Mouse (Mus musculus) ES-Bruce4 (cell line): ENCODE results near the gene Zfp36l1.

Source experiments
- CTCF ChIP-seq: IDR thresholded peaks from one replicate; pipeline ENCODE4 v1.8.1; 2011; ENCODE audit warnings: low read depth, low read length
- EP300 ChIP-seq: IDR thresholded peaks from 2 replicates; pipeline ENCODE4 v1.6.1; 2011; ENCODE audit warnings: low read depth, low read length; ENCODE audit not compliant: insufficient read depth

DNA sequence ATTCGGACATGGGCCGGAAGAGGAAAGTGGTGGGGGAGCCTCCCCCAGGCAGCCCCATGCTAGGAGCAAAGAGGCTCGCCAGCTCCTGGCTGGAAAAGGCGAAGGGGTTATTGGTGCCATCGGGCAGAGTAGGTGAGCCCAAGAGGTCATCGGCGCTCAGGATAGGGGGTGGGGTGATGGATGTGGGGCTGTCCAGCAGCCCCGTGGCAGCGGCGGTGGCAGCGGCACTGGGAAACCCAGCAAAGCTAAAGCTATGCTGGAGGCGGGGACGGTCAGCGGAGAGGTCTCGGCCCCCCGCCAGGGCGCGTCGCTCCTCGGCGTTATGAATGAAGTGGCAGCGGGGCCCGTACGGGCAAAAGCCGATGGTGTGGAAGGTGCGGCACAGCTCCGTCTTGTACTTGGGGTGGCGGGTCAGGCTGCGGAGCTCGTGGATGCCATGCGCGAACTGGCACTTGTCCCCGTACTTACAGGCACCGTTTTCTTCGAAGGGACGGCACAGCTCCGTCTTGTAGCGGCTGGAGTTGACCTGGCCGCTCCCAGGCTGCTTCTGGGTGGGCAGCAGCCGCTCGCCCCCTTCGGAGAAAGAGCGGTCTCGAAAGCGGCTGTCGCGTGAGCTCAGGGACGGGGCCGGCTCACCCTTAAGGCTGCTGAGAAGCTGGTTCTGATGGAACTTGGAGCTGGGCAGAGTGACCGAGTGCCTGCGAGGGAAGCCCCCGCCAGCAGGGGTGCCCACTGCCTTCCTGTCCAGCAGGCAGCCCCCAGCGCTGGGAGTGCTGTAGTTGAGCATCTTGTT is 2.9 kb downstream of the Zfp36l1 start:
- TF ChIP-seq CTCF = no peak
- TF ChIP-seq EP300 = no peak
